Mouse (Mus musculus) E14TG2a.4 (cell line): ENCODE results near the gene Cdh1.

Experiments
- CTCF ChIP-seq: conservative IDR thresholded peaks from 2 replicates; pipeline ENCODE4 v1.5.1; 2014; ENCODE audit warnings: low read length
- NANOG ChIP-seq: IDR thresholded peaks from 2 replicates; pipeline ENCODE4 v1.6.1; 2014; ENCODE audit warnings: borderline replicate concordance, low read length, mixed read lengths
- POU5F1 ChIP-seq: IDR thresholded peaks from 2 replicates; pipeline ENCODE4 v1.6.1; 2014; ENCODE audit warnings: low read length, borderline replicate concordance

DNA sequence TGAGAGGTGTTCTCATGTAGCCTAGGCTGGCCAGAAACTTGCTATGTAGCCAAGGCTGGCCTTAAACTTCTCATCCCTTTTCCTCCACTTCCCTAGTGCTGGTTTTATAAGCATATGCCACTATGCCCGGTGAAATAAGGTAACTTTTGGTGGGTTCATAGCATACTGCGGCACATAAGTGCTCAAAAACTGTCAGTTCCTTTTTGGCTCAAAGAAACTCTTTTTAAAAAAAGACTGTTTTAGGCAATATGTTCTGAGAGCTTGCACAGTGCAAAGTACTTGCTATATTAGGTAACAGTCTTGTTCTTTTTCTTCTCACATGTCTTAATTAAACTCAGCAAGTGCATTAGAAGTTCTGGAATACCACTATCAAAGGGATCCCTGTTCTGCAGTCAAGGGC, 106.9 kb downstream of the Cdh1 start:
- TF ChIP-seq CTCF (no peak), NANOG (no peak), POU5F1 (no peak)
